Mouse (Mus musculus): ENCODE measurements around the gene Podn. TPM values are rescaled to one million over a fixed set of nuclear protein-coding genes. Genes with fewer than 3 reads are reported as not detected.

Gene Podn
- polyA plus RNA-seq, 1 experiment from 2014 or later = 1.3 TPM

DNA sequence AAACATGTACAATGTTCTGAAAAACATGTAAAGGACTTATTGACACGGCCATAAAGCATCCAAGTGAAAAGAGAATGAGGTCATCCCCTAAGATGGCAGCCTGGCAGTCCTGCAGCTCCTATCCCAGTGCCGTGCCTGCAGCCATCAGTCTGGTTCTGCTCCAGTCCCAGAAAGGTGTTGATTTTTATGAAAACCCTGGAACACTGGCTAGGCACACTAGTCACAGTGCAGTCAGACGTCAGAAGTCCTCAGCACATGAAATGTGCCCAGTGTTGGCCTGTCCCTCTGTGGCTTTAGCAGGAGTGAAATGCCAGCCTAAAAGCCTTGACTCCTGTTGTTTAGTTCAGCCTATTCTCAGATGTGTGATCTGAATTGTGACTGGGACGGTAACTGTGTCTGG is 35.5 kb downstream of the Podn start:
- no peak overlapping the region for H3K4me2 ChIP-seq
- ATAC-seq (ENCODE audit: borderline replicate concordance, extremely low read depth, low FRiP score, low TSS enrichment) = no peak
- H3K27ac ChIP-seq = no peak overlapping the region
- peaks cover 37% of the 10 kb centered on the region for H3K36me3 ChIP-seq
- H3K9me3 ChIP-seq = no peaks in the 10 kb centered on the region
- H3K27me3 ChIP-seq = no peaks in the 10 kb centered on the region
- no peak overlapping the region for H3K4me3 ChIP-seq
- H3K4me1 ChIP-seq = peaks cover 14% of the 10 kb centered on the region
- 91% methylated on average over 4 of the region's 4 CpGs for WGBS
- no peak overlapping the region for H3K9ac ChIP-seq

DNA sequence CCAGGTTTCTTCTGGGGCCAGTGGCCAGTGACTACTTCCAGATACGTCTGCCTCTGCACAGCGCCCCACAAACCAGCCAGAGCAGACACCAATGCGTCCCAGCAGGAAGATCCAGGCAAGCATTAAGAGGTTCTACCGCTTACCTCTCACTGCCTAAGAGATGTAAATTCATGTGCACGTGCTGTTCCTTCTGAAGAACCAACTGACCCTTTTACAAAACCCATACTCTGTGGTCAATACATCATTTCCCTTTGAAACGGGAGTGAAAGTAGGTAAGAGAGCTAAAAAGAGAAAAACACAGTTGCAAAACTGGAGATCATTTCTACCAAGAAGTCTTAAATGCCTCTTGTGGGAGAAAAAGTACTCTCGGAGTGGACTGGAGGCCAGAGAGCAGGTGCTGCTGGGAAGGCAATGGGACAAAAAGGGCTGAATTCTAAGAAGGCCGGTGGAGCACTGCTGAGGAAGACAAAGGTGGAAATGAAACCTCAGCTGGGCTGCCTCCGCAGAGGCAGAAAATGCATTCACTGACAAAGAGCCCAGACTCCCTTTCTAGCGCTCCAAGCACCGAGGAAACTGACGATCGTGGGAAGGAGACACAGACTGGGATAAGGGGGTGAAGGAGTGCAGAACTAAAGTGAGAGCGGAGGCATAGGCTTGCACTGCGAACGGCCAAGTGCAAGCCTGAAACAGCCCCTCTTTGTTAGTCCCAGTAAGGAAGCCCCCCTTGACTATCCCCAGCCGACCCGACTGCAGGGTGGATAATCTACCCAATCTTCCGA is 36.5 kb downstream of the Podn start:
- Histone ChIP-seq H3K4me3 (no peak overlapping the region), H3K9me3 (no peaks in the 10 kb centered on the region), H3K36me3 (peaks cover 38% of the 10 kb centered on the region), H3K27me3 (no peaks in the 10 kb centered on the region), H3K4me2 (no peak overlapping the region), H3K4me1 (peaks cover 12% of the 10 kb centered on the region), H3K27ac (peak overlapping the region; percentile 10; the same call in 1 of the 2 replicates), H3K9ac (no peak overlapping the region)
- ATAC-seq (ENCODE audit: borderline replicate concordance, extremely low read depth, low FRiP score, low TSS enrichment) = no peak
- WGBS = 82% methylated on average over 19 of the region's 19 CpGs

DNA sequence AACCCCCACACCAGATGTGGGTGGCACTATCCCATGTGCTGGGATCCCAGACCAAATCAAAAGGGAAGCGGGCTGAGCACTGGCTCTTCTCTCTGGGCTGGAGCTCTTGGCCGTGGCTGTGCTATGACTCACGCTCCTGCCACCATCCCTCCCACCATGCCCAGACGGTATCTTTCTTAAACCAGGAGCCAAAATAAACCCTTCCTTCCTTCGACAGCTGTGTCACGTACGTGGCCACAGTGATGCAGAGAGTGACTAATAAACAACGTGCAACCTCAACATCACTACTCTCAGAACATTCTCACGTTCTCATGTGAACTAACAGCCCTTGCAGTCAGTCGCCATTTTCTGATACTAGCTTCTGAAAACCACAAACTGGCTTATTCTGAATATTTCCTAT is 38.1 kb downstream of the Podn start:
- Histone ChIP-seq H3K36me3 (peaks cover 43% of the 10 kb centered on the region), H3K27ac (no peak overlapping the region), H3K9ac (no peak overlapping the region), H3K4me3 (no peak overlapping the region), H3K4me2 (no peak overlapping the region), H3K9me3 (no peaks in the 10 kb centered on the region), H3K27me3 (no peaks in the 10 kb centered on the region), H3K4me1 (peaks cover 12% of the 10 kb centered on the region)
- peak; percentile 69 for ATAC-seq (ENCODE audit: borderline replicate concordance, extremely low read depth, low FRiP score, low TSS enrichment)
- 55% methylated on average over 10 of the region's 10 CpGs for WGBS

DNA sequence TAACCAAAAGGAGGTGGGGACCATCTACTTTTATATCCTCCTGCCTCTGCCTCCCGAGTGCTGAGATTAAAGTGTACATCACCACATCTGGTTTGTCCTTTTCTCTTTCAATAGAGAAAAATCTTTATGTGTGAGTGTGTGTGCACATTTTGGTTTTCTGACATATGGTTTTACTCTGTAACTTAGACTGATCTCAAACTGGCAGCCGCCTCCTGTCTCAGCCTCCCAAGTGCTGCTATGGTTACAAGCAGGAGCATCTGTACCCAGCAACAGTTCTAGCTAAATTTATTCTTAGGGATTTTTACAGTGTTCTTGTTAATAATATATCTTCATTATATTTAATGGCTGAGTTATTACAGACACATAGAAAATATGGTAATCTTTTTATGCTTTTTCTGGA is 39.0 kb downstream of the Podn start:
- 98% methylated on average over 2 of the region's 2 CpGs for WGBS
- no peaks in the 10 kb centered on the region for H3K27me3 ChIP-seq
- no peak for ATAC-seq (ENCODE audit: borderline replicate concordance, extremely low read depth, low FRiP score, low TSS enrichment)
- H3K4me1 ChIP-seq = peaks cover 12% of the 10 kb centered on the region
- H3K4me2 ChIP-seq = no peak overlapping the region
- no peak overlapping the region for H3K27ac ChIP-seq
- H3K4me3 ChIP-seq = no peak overlapping the region
- no peak overlapping the region for H3K9ac ChIP-seq
- no peaks in the 10 kb centered on the region for H3K9me3 ChIP-seq
- H3K36me3 ChIP-seq = peaks cover 44% of the 10 kb centered on the region

DNA sequence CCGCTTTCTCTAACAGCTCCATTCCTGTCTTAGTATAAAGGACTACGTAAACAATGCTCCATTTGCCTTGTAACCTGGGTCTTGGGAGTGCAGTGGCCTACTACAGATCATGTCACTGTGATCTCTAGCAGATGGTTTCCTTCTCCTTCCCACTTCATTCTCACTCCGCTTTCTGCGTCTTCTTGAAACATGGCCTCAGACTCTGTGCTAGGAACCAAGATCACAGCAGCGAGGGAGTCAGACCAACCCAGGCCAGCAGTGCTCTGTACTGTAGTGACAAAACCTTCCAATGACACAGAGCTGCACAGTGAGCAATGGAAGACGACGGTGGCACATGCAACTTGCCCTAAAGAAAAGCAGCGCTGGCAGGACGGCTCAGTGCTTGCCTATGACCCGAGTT is 40.4 kb downstream of the Podn start:
- Histone ChIP-seq H3K4me3 (no peak overlapping the region), H3K27me3 (no peaks in the 10 kb centered on the region), H3K4me2 (no peak overlapping the region), H3K4me1 (peaks cover 12% of the 10 kb centered on the region), H3K27ac (peak overlapping the region; percentile 33; the same call in 1 of the 2 replicates), H3K36me3 (peaks cover 50% of the 10 kb centered on the region), H3K9ac (no peak overlapping the region), H3K9me3 (no peaks in the 10 kb centered on the region)
- WGBS = 60% methylated on average over 10 of the region's 10 CpGs
- peak; percentile 82 for ATAC-seq (ENCODE audit: borderline replicate concordance, extremely low read depth, low FRiP score, low TSS enrichment)

DNA sequence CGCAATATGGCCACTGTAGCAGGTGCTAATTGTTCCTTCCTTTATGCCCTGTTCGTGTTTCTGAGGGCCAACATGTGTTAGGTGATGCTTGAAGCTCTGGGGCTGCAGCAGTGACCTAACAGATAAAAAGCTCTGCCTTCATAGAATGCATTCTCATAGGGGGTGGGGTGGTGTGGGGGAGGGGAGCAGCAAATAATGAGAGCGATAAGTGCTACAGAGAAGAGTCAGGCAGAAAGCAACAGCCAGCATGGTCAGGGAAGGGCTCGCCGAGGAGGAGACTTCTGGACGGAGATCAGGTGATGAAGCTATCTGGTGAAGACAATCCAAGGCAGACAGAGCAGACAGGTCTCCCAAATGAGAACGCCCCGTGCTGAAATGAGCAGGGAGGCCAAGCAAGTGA is 43.6 kb downstream of the Podn start:
- Histone ChIP-seq H3K4me2 (no peak overlapping the region), H3K27ac (no peak overlapping the region), H3K9ac (no peak overlapping the region), H3K9me3 (no peaks in the 10 kb centered on the region), H3K27me3 (no peaks in the 10 kb centered on the region), H3K4me1 (peaks cover 8% of the 10 kb centered on the region), H3K36me3 (peaks cover 65% of the 10 kb centered on the region), H3K4me3 (no peak overlapping the region)
- no peak for ATAC-seq (ENCODE audit: borderline replicate concordance, extremely low read depth, low FRiP score, low TSS enrichment)
- 77% methylated on average over 8 of the region's 8 CpGs for WGBS

DNA sequence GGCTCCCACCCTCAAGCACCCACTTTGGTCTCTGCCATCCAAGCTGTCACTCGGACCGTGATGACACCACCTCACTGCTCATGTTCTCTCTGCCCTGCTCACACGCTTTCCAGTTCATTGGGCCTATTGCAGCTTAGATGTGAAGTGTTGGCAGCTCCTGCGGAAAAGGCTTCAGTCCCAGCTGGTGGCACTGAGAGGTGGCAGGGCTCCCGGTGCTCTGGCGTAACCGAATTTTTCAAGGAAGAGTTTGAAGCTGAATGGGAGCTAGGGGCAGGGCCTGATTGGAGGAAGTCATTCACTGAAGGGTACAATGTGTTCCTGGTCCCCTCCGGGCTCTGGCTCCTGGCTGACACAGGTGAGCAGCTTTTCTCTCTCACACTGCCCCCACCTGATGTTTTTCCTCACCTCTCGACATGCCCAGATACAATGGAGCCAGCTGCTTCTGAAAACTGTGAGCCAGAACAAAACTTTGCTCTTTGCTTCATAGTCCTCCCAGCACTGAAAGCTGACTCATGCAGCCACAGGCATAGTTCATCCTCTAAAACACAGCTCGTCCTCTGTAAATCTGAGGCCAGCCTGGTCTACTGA is 44.5 kb downstream of the Podn start:
- 84% methylated on average over 10 of the region's 10 CpGs for WGBS

DNA sequence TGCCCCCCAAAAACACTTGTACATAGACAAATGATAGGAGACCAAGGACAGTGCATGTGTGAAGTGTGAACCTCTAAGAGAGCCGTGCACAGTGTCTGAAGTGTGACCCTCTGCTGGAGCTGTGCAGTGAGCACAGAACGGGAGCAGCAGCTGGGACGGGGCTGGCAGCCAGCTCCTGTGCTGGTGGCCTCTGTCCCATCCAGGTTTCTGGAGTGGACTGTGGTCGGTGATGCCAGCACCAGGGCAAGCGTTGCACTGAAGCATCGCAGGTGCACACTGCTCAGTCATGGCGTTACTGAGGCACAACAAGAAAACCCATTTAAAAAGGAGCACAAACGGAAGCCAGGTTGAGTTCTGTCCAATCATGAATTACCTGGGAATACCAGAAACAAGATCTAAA is 50.1 kb downstream of the Podn start:
- Histone ChIP-seq H3K4me1 (no peaks in the 10 kb centered on the region), H3K36me3 (peaks cover 65% of the 10 kb centered on the region), H3K27ac (no peak overlapping the region), H3K9me3 (no peaks in the 10 kb centered on the region), H3K4me2 (no peak overlapping the region), H3K4me3 (no peak overlapping the region), H3K9ac (no peak overlapping the region), H3K27me3 (no peaks in the 10 kb centered on the region)
- ATAC-seq (ENCODE audit: borderline replicate concordance, extremely low read depth, low FRiP score, low TSS enrichment) = no peak
- 74% methylated on average over 8 of the region's 8 CpGs for WGBS

More for the DNA sequence above, 44.5 kb downstream of the Podn start:
- H3K27ac ChIP-seq = no peak overlapping the region
- no peaks in the 10 kb centered on the region for H3K27me3 ChIP-seq
- H3K4me1 ChIP-seq = peaks cover 8% of the 10 kb centered on the region
- no peak overlapping the region for H3K4me3 ChIP-seq
- H3K36me3 ChIP-seq = peaks cover 72% of the 10 kb centered on the region
- no peak overlapping the region for H3K9ac ChIP-seq
- no peak overlapping the region for H3K4me2 ChIP-seq
- no peaks in the 10 kb centered on the region for H3K9me3 ChIP-seq
- ATAC-seq (ENCODE audit: borderline replicate concordance, extremely low read depth, low FRiP score, low TSS enrichment) = no peak

DNA sequence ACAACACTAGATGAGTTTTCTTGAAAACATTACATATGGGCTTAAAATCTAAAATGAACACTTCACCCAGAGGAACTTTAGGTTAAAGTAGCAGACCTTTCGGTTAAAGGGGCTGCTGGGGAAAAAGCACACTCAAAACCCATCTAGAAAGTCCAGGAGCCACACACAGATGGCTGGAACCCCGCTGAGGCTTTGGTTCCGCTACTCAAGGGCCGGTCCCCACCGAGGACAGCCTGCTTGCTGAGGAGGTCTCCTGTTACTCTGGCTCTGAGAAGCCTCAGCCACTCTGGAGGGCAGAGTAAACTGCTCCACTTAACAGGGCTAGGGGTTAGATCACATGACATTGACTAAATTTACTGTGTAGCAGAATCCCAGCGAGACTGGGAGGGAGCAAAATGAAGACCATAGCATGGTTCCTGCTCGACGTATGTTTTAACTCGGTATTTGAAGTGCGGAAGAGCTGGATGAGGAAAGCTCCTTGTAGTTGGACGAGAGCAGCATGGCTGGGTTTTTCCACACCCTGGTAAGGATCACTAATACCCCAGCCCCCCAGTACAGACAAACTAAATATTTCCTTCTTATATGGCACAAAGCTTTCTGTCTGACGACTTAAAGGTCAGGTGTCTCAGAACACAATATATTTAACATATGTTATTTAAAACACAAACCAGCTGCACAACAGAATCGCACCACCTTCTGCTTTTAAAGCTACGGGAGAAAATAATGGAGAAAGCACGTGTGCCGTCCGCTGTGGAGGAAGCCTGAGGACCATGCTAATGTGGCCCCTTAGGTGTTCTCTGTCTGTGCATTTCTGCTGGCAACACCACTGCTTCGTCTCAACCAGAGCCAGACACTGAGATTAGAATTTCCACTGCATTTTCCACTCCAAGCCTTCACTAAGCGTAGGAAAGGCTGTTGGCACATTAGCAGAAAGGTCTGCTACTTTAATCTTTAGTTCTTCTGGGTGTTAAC is 50.8 kb downstream of the Podn start:
- ATAC-seq (ENCODE audit: borderline replicate concordance, extremely low read depth, low FRiP score, low TSS enrichment) = no peak
- Histone ChIP-seq H3K27ac (no peak overlapping the region), H3K9ac (no peak overlapping the region), H3K4me3 (no peak overlapping the region), H3K36me3 (peaks cover 59% of the 10 kb centered on the region), H3K27me3 (no peaks in the 10 kb centered on the region), H3K4me2 (no peak overlapping the region), H3K4me1 (no peaks in the 10 kb centered on the region), H3K9me3 (no peaks in the 10 kb centered on the region)
- 75% methylated on average over 19 of the region's 19 CpGs for WGBS

DNA sequence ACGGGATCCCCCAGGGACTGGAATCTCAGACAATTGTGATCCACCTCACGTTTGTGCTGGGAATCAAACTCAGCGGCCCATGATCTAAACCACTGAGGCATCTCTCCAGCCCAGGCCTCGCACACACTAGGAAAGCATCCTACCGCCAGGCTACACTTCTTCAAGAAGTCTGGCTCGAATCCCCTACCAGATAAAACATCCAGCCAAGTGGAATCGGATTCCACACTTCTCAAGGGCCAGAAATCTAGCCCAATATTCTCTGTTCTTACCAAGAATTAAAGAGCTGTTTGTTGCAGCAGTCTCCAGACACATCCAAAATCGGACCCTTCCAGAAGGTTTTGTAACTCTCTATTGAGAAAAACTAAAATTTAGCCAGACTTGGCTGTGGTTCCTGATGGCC is 59.2 kb downstream of the Podn start:
- no peak for ATAC-seq (ENCODE audit: borderline replicate concordance, extremely low read depth, low FRiP score, low TSS enrichment)
- H3K36me3 ChIP-seq = no peaks in the 10 kb centered on the region
- no peak overlapping the region for H3K4me2 ChIP-seq
- 79% methylated on average over 8 of the region's 8 CpGs for WGBS
- peaks cover 5% of the 10 kb centered on the region; the same call in 1 of the 2 replicates for H3K4me1 ChIP-seq
- peaks cover 19% of the 10 kb centered on the region for H3K27me3 ChIP-seq
- H3K9me3 ChIP-seq = no peaks in the 10 kb centered on the region
- no peak overlapping the region for H3K9ac ChIP-seq
- no peak overlapping the region for H3K27ac ChIP-seq
- H3K4me3 ChIP-seq = no peak overlapping the region

DNA sequence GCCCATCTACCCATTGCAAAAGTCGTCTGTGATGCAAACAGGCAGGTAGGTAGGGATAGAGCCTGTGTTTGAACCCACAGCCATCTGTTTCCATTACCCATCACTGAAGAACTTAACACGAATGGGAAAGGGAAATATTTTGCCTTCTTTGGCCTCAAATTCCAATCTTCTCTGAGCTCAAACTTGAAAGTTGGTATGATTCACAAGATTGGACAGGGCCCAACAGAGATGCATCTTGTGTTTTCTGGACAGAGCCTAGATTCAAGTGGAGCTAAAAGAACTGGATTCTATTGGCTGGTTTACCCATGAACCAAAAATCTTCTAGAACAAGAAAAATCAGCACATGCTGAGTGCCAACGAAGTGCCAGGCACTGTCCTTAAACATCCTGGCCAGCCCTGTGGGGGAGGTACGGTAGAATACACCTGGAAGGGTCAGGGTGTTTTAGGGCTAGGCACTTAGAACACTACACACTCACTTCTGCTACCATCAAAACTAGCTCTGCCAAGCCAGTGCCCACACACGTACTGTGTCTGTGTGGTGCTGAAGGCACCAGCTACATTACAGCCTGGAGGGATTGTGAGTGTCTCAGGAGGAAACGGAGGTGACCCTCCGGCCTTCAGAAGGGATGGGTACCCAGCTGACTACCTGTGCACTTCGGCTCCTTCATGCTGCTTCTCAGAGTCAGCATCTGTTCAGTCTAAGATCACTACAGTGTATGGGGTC is 63.0 kb downstream of the Podn start:
- no peak overlapping the region for H3K4me2 ChIP-seq
- no peak overlapping the region for H3K9ac ChIP-seq
- H3K36me3 ChIP-seq = no peaks in the 10 kb centered on the region
- H3K27me3 ChIP-seq = peaks cover 50% of the 10 kb centered on the region
- ATAC-seq (ENCODE audit: borderline replicate concordance, extremely low read depth, low FRiP score, low TSS enrichment) = no peak
- 79% methylated on average over 8 of the region's 8 CpGs for WGBS
- H3K4me1 ChIP-seq = peaks cover 16% of the 10 kb centered on the region; the same call in 1 of the 2 replicates
- H3K27ac ChIP-seq = no peak overlapping the region
- no peaks in the 10 kb centered on the region for H3K9me3 ChIP-seq
- H3K4me3 ChIP-seq = no peak overlapping the region
